Mouse (Mus musculus) induced T-regulatory cell, adult 2 months (primary cell): ENCODE measurements at regions not wholly inside any gene's neighbourhood (a gene's known extent, or its start where the extent isn't known, plus 50 kb on each side); places are given as distances from the start of the nearest gene placed in this dataset.
"Not testable (repeated sequence)": the region's sequence is repeated elsewhere in the genome, so short reads cannot be mapped to it uniquely, and the experiment has no call there.

Experiments used
- DNase-seq: peaks from one replicate; pipeline ENCODE4 v3.0.0-alpha.2; 2012; ENCODE audit warnings: low read depth

GRCm38 (mm10) chr8:8978969-8979368, 288.6 kb upstream of the Arglu1 start:
- DNase-seq = no peak

- no peak for DNase-seq
Observed at GRCm38 (mm10) chr8:8973769-8974168, 283.4 kb upstream of the Arglu1 start.

- no peak for DNase-seq
Observed at GRCm38 (mm10) chr8:8973334-8973733, 283.0 kb upstream of the Arglu1 start.

- no peak for DNase-seq
Observed at GRCm38 (mm10) chr8:8970776-8971175, 280.5 kb upstream of the Arglu1 start.

GRCm38 (mm10) chr8:8970346-8970745, 280.0 kb upstream of the Arglu1 start:
- no peak for DNase-seq

GRCm38 (mm10) chr8:8969112-8969950, 279.0 kb upstream of the Arglu1 start:
- DNase-seq = no peak

GRCm38 (mm10) chr8:8966658-8967048, 276.3 kb upstream of the Arglu1 start:
- DNase-seq = no peak

- no peak for DNase-seq
Observed at GRCm38 (mm10) chr8:8965983-8966657, 275.8 kb upstream of the Arglu1 start.

GRCm38 (mm10) chr8:8960221-8960620, 269.9 kb upstream of the Arglu1 start:
- DNase-seq = no peak

- no peak for DNase-seq
Observed at GRCm38 (mm10) chr8:8959787-8960093, 269.4 kb upstream of the Arglu1 start.

- DNase-seq = no peak
Observed at GRCm38 (mm10) chr8:8959021-8959786, 268.9 kb upstream of the Arglu1 start.

- DNase-seq = not testable (repeated sequence)
Observed at GRCm38 (mm10) chr8:8958140-8958539, 267.8 kb upstream of the Arglu1 start.

- DNase-seq = no peak
Observed at GRCm38 (mm10) chr8:8952212-8952611, 261.9 kb upstream of the Arglu1 start.

- DNase-seq = no peak
Observed at GRCm38 (mm10) chr8:8951186-8951585, 260.9 kb upstream of the Arglu1 start.

- DNase-seq = no peak
Observed at GRCm38 (mm10) chr8:8947516-8948161, 257.3 kb upstream of the Arglu1 start.

GRCm38 (mm10) chr8:8942991-8943390, 252.7 kb upstream of the Arglu1 start:
- DNase-seq = no peak

GRCm38 (mm10) chr8:8940899-8941298, 250.6 kb upstream of the Arglu1 start:
- DNase-seq = no peak

- DNase-seq = no peak
Observed at GRCm38 (mm10) chr8:8938536-8938935, 248.2 kb upstream of the Arglu1 start.

GRCm38 (mm10) chr8:8932466-8932865, 242.1 kb upstream of the Arglu1 start:
- no peak for DNase-seq

- DNase-seq = no peak
Observed at GRCm38 (mm10) chr8:8931746-8932145, 241.4 kb upstream of the Arglu1 start.

GRCm38 (mm10) chr8:8928074-8928862, 237.9 kb upstream of the Arglu1 start:
- no peak for DNase-seq

- DNase-seq = no peak
Observed at GRCm38 (mm10) chr8:8921446-8921845, 231.1 kb upstream of the Arglu1 start.
